Mouse (Mus musculus) kidney, embryonic 16.5 days (tissue): ENCODE measurements around the gene Olfr907. TPM values are rescaled to one million over a fixed set of nuclear protein-coding genes. Genes with fewer than 3 reads are reported as not detected.

ENCODE experiments used
- ATAC-seq: fragments of 200-750 bp; cut with Nextera tagmentation; 2 replicates; pipeline ENCODE4 v1.8.0; 2017; ENCODE audit warnings: moderate TSS enrichment; ENCODE audit not compliant: low FRiP score, low TSS enrichment
- H3K27ac ChIP-seq: fragments of 300-500 bp; sonication (generic); 2 replicates; pipeline ENCODE4 v1.5.1; 2014; ENCODE audit warnings: low read length
- H3K27me3 ChIP-seq: fragments of 300-500 bp; sonication (generic); 2 replicates; pipeline ENCODE4 v1.6.1; 2014; ENCODE audit warnings: low read length, control low read depth, mixed read lengths; ENCODE audit not compliant: insufficient read depth
- H3K36me3 ChIP-seq: fragments of 300-500 bp; sonication (generic); 2 replicates; pipeline ENCODE4 v1.6.1; 2014; ENCODE audit warnings: low read length, control low read depth, mixed read lengths; ENCODE audit not compliant: insufficient read depth
- H3K4me1 ChIP-seq: fragments of 300-500 bp; sonication (generic); 2 replicates; pipeline ENCODE4 v1.6.1; 2014; ENCODE audit warnings: low read length, control low read depth, mixed read lengths; ENCODE audit not compliant: insufficient read depth
- H3K4me2 ChIP-seq: fragments of 300-500 bp; sonication (generic); replicated peaks from 2 replicates; pipeline ENCODE4 v1.6.1; 2014; ENCODE audit warnings: low read depth, low read length
- H3K4me3 ChIP-seq: fragments of 300-500 bp; sonication (generic); 2 replicates; pipeline ENCODE4 v1.5.1; 2014; ENCODE audit warnings: mild to moderate bottlenecking, low read length
- H3K9ac ChIP-seq: fragments of 300-500 bp; sonication (generic); replicated peaks from 2 replicates; pipeline ENCODE4 v1.6.1; 2014; ENCODE audit warnings: low read length
- H3K9me3 ChIP-seq: fragments of 300-500 bp; sonication (generic); 2 replicates; pipeline ENCODE4 v1.6.1; 2016; ENCODE audit warnings: low read length, control low read depth
- WGBS: fragments of 180-500 bp; shearing (Covaris S2); extraction: QIAGEN DNeasy Blood & Tissue Kit; methylation state at CpG from one replicate; pipeline ENCODE4 v1.1.7; 2014; 5-methylcytosine and 5-hydroxymethylcytosine counted together
- polyA plus RNA-seq: library from polyadenylated mRNA; unstranded; fragments of >200 nt; fragmentation: Nextera tagmentation; extraction: Ambion mirVana; gene quantifications from 2 replicates; pipeline ENCODE4 v1.2.1, GENCODE M21; 2015

The Olfr907 gene
- not detected in 2 replicates for polyA plus RNA-seq

GRCm38 (mm10) chr9:38495501-38495900 lies at the start of gene Olfr907:
Gene Olfr907, plus strand, starts transcription at chr9:38495801.
- no peak for ATAC-seq
- no peak within 1 kb of the TSS for H3K27ac ChIP-seq
- H3K4me2 ChIP-seq: no peak within 1 kb of the TSS
- H3K9me3 ChIP-seq: no peaks in the 10 kb centered on the region
- H3K36me3 ChIP-seq: no peaks in the 10 kb centered on the region
- no peak within 1 kb of the TSS for H3K4me3 ChIP-seq
- 81% methylated on average over 2 of the region's 2 CpGs for WGBS
- H3K9ac ChIP-seq: no peak within 1 kb of the TSS
- no peaks in the 10 kb centered on the region for H3K4me1 ChIP-seq
- no peaks in the 10 kb centered on the region for H3K27me3 ChIP-seq

- Histone ChIP-seq H3K27ac (no peak within 1 kb of the TSS), H3K9me3 (no peaks in the 10 kb centered on the region), H3K27me3 (no peaks in the 10 kb centered on the region), H3K4me2 (no peak within 1 kb of the TSS), H3K4me1 (no peaks in the 10 kb centered on the region), H3K9ac (no peak within 1 kb of the TSS), H3K4me3 (no peak within 1 kb of the TSS), H3K36me3 (no peaks in the 10 kb centered on the region)
- ATAC-seq: no peak
- 81% methylated on average over 5 of the region's 5 CpGs for WGBS
These were observed 48.2 kb upstream of the Olfr907 start, which contains the start of gene Olfr902 for GRCm38 (mm10) chr9:38447352-38447751. Gene Olfr902, plus strand, starts transcription at chr9:38447652.

DNA sequence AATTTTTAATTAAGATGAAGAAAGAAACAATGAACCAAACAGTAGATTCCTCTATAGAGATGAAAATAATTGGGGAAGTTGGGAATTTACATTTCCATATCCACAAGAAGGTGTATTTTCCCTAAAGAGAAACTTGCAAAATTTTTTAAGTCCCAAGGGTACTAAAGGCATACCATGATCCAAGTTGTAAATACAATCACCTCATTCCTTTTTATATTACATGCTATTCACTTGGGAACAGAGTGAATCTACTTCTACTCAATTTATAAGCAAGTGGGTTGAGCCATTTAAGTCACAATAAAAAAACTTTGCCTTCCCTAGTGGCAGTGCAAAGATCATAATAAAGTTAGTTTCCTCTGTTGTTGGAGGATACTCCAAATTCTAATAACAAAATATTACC lies 32.8 kb upstream of the Olfr907 start, which contains the start of gene Olfr904:
TSS of gene Olfr904 (plus strand) at position 301 of the 400 bp plus-strand sequence.
- H3K9ac ChIP-seq: no peak within 1 kb of the TSS
- H3K4me3 ChIP-seq: no peak within 1 kb of the TSS
- no peaks in the 10 kb centered on the region for H3K27me3 ChIP-seq
- no peaks in the 10 kb centered on the region for H3K36me3 ChIP-seq
- H3K9me3 ChIP-seq: no peaks in the 10 kb centered on the region
- H3K4me2 ChIP-seq: no peak within 1 kb of the TSS
- H3K27ac ChIP-seq: no peak within 1 kb of the TSS
- no peak for ATAC-seq
- no peaks in the 10 kb centered on the region for H3K4me1 ChIP-seq

DNA sequence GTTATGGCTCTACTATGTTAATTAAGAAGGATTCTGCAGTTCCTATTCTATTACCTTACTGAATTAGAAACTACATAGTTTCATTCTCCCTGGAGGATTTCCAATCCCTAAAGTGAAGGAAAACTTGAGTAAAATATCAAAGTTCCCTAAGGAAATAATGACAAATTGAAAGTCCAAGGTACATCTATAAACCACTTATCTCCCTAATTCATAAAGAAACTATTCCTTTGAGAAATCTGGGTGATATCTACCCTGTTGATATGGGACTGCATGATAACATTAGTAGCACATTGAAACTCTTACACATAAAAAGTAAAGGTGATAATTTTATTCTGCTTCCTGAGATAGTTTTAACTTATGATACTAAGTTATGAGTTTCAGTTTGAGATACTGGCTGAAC lies 24.8 kb upstream of the Olfr907 start, which contains the start of gene Olfr905:
TSS of gene Olfr905 (plus strand) at position 301 of the 400 bp plus-strand sequence.
- no peak within 1 kb of the TSS for H3K9ac ChIP-seq
- H3K27ac ChIP-seq: no peak within 1 kb of the TSS
- no peaks in the 10 kb centered on the region for H3K27me3 ChIP-seq
- no peak within 1 kb of the TSS for H3K4me3 ChIP-seq
- ATAC-seq: no peak
- no peaks in the 10 kb centered on the region for H3K9me3 ChIP-seq
- H3K4me2 ChIP-seq: no peak within 1 kb of the TSS
- no peaks in the 10 kb centered on the region for H3K36me3 ChIP-seq
- H3K4me1 ChIP-seq: no peaks in the 10 kb centered on the region

DNA sequence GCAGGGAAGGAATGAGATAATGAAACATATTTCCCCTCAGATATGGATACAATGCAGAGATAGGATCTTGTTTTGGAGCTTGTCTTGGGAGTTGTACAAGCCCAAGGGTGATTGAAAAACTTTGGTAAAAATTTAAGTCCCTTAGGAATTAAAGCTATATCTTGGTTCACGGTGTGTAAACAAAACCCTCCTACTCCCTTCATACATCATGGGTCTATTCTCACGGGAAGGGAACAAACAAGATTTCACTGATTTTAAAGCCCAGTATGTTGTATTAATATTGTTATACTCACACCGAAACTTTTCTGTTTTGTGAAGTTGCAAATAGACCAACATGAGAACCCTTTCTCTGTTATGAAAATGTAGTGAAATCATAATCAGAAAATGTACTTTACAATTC lies 8.8 kb upstream of the Olfr907 start, which contains the start of gene Olfr906:
TSS of gene Olfr906 (plus strand) at position 301 of the 400 bp plus-strand sequence.
- H3K27me3 ChIP-seq: no peaks in the 10 kb centered on the region
- H3K9me3 ChIP-seq: no peaks in the 10 kb centered on the region
- H3K27ac ChIP-seq: no peak within 1 kb of the TSS
- WGBS: 79% methylated on average over 3 of the region's 3 CpGs
- no peaks in the 10 kb centered on the region for H3K36me3 ChIP-seq
- no peak within 1 kb of the TSS for H3K4me3 ChIP-seq
- no peak within 1 kb of the TSS for H3K4me2 ChIP-seq
- no peak for ATAC-seq
- H3K4me1 ChIP-seq: no peaks in the 10 kb centered on the region
- no peak within 1 kb of the TSS for H3K9ac ChIP-seq

GRCm38 (mm10) chr9:38512353-38512752 lies 16.8 kb downstream of the Olfr907 start:
- Histone ChIP-seq H3K4me2 (no peak overlapping the region), H3K36me3 (no peaks in the 10 kb centered on the region), H3K27ac (no peak overlapping the region), H3K4me1 (no peaks in the 10 kb centered on the region), H3K27me3 (no peaks in the 10 kb centered on the region), H3K9me3 (no peaks in the 10 kb centered on the region), H3K4me3 (no peak overlapping the region), H3K9ac (no peak overlapping the region)
- ATAC-seq: no peak
- 61% methylated on average over 2 of the region's 2 CpGs for WGBS

DNA sequence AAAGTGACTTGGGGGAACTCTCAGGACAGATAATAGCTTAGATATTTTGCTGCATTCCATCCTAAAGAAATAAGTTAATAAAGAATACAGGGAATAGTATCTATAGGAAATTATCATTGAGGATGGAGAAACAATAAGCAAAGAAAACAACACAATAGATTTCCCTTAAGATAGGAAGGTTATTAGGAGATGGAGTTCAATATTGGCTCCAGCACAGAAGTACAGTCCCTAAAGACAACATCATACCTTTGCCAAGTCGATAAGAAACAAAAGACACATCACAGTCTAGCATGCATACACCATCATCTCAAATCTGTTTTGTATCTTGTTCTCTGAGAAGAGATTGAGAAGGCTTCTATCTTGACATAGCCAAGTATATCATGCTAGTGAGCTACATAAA lies 25.7 kb downstream of the Olfr907 start, which contains the start of gene Olfr911-ps1:
TSS of gene Olfr911-ps1 (plus strand) at position 301 of the 400 bp plus-strand sequence.
- no peak within 1 kb of the TSS for H3K4me3 ChIP-seq
- no peaks in the 10 kb centered on the region for H3K27me3 ChIP-seq
- H3K9ac ChIP-seq: no peak within 1 kb of the TSS
- H3K9me3 ChIP-seq: no peaks in the 10 kb centered on the region
- no peak within 1 kb of the TSS for H3K4me2 ChIP-seq
- ATAC-seq: no peak
- 70% methylated on average over 1 of the region's 1 CpGs for WGBS
- no peak within 1 kb of the TSS for H3K27ac ChIP-seq
- H3K4me1 ChIP-seq: no peaks in the 10 kb centered on the region
- H3K36me3 ChIP-seq: no peaks in the 10 kb centered on the region

GRCm38 (mm10) chr9:38537549-38537948 lies 41.9 kb downstream of the Olfr907 start, which contains the start of gene Olfr910:
Gene Olfr910, plus strand, starts transcription at chr9:38537849.
- H3K9ac ChIP-seq: no peak within 1 kb of the TSS
- no peak within 1 kb of the TSS for H3K4me2 ChIP-seq
- H3K4me3 ChIP-seq: no peak within 1 kb of the TSS
- H3K4me1 ChIP-seq: no peaks in the 10 kb centered on the region
- WGBS: 75% methylated on average over 2 of the region's 2 CpGs
- no peak within 1 kb of the TSS for H3K27ac ChIP-seq
- peaks cover under 1% of the 10 kb centered on the region; the same call in 1 of the 2 replicates for H3K9me3 ChIP-seq
- H3K27me3 ChIP-seq: no peaks in the 10 kb centered on the region
- no peaks in the 10 kb centered on the region for H3K36me3 ChIP-seq
- ATAC-seq: no peak

Other genes with a start within 250 kb of the Olfr907 start
- not detected in 2 replicates for gene Olfr143, start 243.0 kb upstream of the Olfr907 start, polyA plus RNA-seq
- not detected in 2 replicates for gene Olfr895, start 227.9 kb upstream of the Olfr907 start, polyA plus RNA-seq
- not detected in 2 replicates for gene Olfr896-ps1, start 204.7 kb upstream of the Olfr907 start, polyA plus RNA-seq
- not detected in 2 replicates for gene Olfr25, start 166.7 kb upstream of the Olfr907 start, polyA plus RNA-seq
- gene Olfr898, start 147.4 kb upstream of the Olfr907 start, polyA plus RNA-seq: not detected in 2 replicates
- not detected in 2 replicates for gene Olfr250, start 128.9 kb upstream of the Olfr907 start, polyA plus RNA-seq
- gene Olfr251, start 118.7 kb upstream of the Olfr907 start, polyA plus RNA-seq: not detected in 2 replicates
- not detected in 2 replicates for gene Olfr147, start 94.1 kb upstream of the Olfr907 start, polyA plus RNA-seq
- gene Olfr901, start 66.3 kb upstream of the Olfr907 start, polyA plus RNA-seq: not detected in 2 replicates
- gene Olfr902, start 48.1 kb upstream of the Olfr907 start, polyA plus RNA-seq: not detected in 2 replicates
- not detected in 2 replicates for gene Olfr904, start 32.7 kb upstream of the Olfr907 start, polyA plus RNA-seq
- gene Olfr905, start 24.7 kb upstream of the Olfr907 start, polyA plus RNA-seq: not detected in 2 replicates
- gene Olfr906, start 8.7 kb upstream of the Olfr907 start, polyA plus RNA-seq: not detected in 2 replicates
- gene Olfr911-ps1, start 25.8 kb downstream of the Olfr907 start, polyA plus RNA-seq: not detected in 2 replicates
- not detected in 2 replicates for gene Olfr910, start 42.0 kb downstream of the Olfr907 start, polyA plus RNA-seq
- gene Olfr912, start 84.4 kb downstream of the Olfr907 start, polyA plus RNA-seq: not detected in 2 replicates
- gene Olfr913, start 97.0 kb downstream of the Olfr907 start, polyA plus RNA-seq: not detected in 2 replicates
- not detected in 2 replicates for gene Olfr914, start 109.3 kb downstream of the Olfr907 start, polyA plus RNA-seq
- gene Olfr916, start 164.1 kb downstream of the Olfr907 start, polyA plus RNA-seq: not detected in 2 replicates
- not detected in 2 replicates for gene Olfr917, start 170.0 kb downstream of the Olfr907 start, polyA plus RNA-seq
- not detected in 2 replicates for gene Olfr918, start 178.8 kb downstream of the Olfr907 start, polyA plus RNA-seq
- gene Olfr919, start 207.9 kb downstream of the Olfr907 start, polyA plus RNA-seq: not detected in 2 replicates
- 21.0 and 22.9 TPM in 2 replicates for gene Vwa5a, start 222.5 kb downstream of the Olfr907 start, polyA plus RNA-seq